Mouse (Mus musculus) heart, adult 11 months (tissue): Measurements from ENCODE around the gene Zdhhc22.

ENCODE experiments used
- DNase-seq: peaks from one replicate; pipeline ENCODE4 v3.0.0; 2022

The Zdhhc22 gene

DNA sequence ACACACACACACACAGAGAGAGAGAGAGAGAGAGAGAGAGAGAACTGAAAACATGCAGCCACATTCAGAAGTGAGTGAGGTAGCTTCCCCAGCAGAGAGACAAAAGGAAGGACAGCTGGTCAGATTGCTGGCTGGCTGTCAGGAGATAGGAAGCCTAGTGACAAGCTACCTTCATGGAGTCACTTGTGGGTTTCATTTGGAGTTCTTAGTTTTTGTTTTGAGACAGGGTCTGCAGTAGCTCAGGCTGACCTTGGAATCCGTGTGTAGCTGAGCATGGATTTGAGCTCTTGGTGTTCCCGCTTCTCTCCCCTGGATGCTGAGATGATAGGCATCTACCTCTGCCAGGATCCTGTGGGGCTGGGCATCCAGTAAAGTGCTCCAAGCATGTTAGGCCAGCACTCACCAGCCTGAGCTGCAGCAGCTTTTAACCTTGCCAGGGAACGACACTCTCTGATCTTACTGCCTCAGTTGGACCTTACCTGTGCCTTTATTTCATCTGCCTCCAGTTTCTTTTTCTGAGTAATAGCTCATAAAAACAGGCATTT is 29.4 kb downstream of the Zdhhc22 start:
- no peak for DNase-seq

GRCm38 (mm10) chr12:86960138-86960537 is 30.1 kb downstream of the Zdhhc22 start:
- DNase-seq = no peak

- no peak for DNase-seq
Observed at GRCm38 (mm10) chr12:86959661-86960060, 30.6 kb downstream of the Zdhhc22 start.

DNA sequence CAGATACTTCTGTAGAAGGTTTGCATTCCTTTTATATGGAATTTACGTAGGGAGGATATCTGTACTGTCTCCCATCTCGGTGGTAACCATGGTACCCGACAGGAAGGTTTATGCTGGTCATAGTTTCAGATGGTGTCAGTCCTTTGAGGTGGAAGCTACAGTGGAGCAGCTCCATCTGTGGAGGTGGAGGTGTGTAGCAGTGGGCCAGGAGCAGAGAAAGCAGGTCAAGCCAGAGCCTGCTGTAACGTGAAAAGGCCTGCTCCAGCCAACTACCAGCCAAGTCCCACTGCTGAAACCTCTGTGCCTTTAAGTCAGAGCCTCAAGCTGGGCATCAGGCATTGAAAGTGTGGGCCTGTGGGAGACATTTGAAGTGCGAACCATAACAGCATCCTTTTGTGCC is 31.7 kb downstream of the Zdhhc22 start:
- no peak for DNase-seq

- peak; percentile 93 for DNase-seq
Observed at GRCm38 (mm10) chr12:86955894-86956293, 34.3 kb downstream of the Zdhhc22 start.

- DNase-seq = peak; percentile 86
Observed at GRCm38 (mm10) chr12:86952331-86952850, 37.8 kb downstream of the Zdhhc22 start.

- DNase-seq = peak; percentile 92
Observed at GRCm38 (mm10) chr12:86950961-86951360, 39.3 kb downstream of the Zdhhc22 start.

- DNase-seq = peak; percentile 94
Observed at GRCm38 (mm10) chr12:86950161-86950960, 39.9 kb downstream of the Zdhhc22 start.

DNA sequence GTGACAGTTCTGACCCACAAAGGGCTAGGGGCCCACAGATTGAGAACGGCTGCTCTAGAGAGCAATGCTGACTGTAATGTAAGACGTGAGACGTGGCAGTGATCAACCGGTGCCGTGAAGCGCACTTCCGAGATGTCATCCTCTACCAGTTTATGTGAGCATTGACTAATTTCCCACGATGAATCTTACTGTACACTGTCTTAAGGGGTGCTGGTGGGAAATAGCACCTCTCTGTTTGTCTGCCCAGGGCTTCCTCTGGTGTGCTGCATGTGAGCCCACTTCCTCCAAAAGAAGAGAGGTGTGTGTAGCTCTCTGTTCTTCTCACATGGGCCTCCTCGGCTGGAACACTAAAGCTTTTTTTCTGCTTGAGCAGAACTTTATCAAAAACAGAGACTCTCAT is 40.7 kb downstream of the Zdhhc22 start:
- DNase-seq = peak; percentile 91

DNA sequence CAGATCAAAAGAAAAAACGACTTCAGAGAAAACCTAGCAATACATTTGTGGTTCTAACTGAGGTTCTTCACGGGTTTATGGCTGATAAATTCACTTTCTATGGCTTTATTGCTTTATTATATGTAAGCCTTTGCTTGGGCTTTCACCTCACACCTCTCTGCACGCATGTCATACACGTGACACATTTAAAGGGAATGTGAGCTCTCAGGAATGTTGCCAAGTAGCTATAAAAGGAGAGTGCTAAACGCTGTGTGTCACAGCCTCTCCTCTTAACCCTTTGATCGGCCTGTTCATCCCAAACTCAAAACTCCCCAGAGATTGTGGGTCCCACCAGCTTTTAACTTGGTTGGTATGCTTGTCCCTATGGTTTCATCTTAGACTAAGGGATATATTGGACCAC is 41.6 kb downstream of the Zdhhc22 start:
- peak; percentile 93 for DNase-seq

DNA sequence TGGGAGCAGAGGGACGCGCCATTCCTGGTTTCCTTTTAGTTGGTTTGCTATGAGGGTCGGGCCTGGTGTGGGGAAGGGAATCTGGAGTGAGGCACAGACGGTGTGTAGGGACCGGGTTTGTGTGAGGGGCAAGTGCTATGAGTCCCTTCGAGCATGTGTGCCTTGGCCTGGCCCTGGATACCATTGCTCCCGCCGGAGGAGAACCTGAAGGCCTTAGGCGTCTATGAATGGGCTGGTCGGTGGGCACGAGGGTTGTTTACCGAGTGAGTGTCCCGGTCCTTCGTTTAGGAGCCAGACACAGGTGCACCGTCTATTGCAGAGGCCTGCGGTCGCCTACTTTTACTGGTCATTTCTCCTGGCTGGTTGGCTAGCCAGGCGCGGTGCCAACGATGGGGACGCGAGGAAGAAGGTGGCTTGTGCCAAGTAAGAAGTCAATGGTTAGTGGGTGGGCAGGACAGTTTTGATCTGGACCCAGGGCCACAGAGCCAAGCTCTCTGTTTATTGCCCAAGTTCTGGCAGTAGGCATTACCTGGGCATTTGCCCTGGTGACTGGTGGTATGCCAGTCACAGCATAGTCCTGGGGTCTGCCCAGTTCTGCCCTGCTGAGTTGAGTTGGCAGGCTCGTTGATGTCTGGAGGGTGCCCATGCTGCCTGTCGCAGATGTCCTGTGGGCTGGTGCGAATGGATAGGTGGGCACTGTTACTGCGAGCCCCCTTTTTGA is 42.4 kb downstream of the Zdhhc22 start:
- DNase-seq = peak; percentile 98

GRCm38 (mm10) chr12:86946862-86947574 is 43.2 kb downstream of the Zdhhc22 start, which contains the start of gene Cipc:
TSS of gene Cipc (plus strand) at chr12:86947043.
- DNase-seq = peak; percentile 100

- DNase-seq = peak; percentile 94
Observed at GRCm38 (mm10) chr12:86946301-86946781, 43.9 kb downstream of the Zdhhc22 start.

- DNase-seq = peak; percentile 94
Observed at GRCm38 (mm10) chr12:86945126-86945525, 45.1 kb downstream of the Zdhhc22 start.

DNA sequence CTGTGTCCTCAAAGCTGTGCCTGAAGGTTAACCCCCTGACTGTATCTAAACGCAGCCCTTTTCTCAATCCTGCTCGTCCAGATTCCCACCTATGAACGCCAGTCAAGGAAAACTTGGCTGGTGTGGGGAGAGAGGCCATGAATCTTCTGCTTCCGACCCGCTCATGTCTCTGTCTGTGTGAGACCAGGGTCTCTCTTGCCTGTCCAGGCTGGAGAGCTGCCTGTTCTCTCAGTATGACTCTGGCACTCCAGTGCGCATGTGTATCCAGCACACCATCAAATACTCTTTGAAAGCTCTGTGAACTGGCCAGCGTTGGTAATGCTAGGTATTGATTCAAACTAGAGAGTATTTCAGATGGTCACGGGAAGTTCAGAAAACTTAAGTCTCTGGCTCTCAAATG is 46.8 kb downstream of the Zdhhc22 start:
- DNase-seq = no peak

DNA sequence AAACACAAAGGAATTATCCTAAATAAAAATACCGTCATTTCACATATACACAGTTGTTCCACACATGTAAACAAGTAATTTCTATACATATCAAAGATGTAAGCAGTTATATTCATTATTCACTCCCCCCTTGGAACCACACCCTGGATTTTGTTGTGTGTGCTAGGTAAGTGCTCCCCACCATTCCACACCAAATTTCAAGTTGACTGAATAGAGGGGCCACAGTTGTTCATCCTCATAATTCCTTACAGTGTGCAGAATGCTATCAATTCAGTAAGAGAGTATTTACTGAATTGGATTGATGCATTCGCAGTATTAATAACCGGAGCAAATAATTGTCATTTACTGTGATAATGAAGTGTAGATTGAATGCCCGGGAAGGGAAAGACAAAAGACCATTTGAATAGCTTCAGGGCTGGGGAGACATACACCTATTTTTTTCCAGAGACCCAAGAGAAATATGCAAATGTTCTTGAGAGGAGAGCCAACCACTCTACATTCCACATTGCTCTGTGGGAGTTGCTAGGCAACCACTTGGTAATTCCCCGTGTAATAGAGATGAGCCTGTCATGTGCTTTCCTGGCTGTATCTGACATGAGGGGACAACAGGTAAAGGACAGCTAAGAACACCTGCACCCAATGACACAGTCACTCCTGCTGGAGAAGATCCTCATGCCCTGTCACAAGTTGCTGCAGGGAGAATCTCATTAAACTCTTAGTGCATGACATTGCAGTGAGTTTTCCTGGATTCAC is 48.3 kb downstream of the Zdhhc22 start:
- peak; percentile 94 for DNase-seq

DNA sequence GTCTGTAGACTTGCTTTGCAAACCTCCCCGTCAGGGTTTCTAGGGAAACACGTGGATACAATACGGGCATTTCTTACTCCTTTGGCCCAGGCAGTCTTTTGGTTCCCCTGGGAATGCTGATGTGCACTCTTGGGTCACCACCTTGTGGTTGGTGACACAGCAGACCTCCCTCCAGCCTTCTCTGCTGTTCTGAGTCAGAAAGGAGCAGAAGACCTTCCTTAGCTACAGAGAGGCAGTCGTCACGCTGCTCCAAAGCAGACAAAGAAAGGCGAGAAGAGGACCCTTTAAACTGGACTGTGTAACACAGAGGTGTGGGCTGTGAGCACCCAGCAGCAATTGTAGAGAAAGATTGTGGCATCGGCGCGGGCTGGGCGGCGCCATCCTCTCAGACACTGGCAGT is 49.1 kb downstream of the Zdhhc22 start:
- DNase-seq = no peak

DNA sequence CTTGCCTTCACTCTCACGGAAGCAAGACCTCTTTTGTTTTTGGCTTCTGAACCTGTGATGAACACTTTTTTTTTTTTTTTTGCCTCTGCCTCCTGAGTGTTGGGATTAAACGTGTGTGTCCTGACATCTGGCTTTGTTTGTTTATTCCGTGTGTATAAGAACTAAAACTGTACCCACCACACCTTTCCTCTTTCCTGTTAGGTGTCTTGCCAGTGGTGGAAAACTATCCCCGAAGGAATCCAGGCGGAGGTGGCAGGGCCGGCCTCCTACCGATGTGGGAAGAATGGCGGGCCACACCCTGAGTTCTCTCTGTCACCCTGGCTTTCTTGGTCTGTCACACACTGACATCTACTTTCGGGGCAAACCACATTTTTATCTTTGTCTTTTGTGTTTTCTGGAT is 51.7 kb downstream of the Zdhhc22 start:
- DNase-seq = peak; percentile 99

GRCm38 (mm10) chr12:86936587-86937343 is 53.5 kb downstream of the Zdhhc22 start:
- peak; percentile 98 for DNase-seq

GRCm38 (mm10) chr12:86935692-86936282 is 54.4 kb downstream of the Zdhhc22 start:
- peak; percentile 96 for DNase-seq

DNA sequence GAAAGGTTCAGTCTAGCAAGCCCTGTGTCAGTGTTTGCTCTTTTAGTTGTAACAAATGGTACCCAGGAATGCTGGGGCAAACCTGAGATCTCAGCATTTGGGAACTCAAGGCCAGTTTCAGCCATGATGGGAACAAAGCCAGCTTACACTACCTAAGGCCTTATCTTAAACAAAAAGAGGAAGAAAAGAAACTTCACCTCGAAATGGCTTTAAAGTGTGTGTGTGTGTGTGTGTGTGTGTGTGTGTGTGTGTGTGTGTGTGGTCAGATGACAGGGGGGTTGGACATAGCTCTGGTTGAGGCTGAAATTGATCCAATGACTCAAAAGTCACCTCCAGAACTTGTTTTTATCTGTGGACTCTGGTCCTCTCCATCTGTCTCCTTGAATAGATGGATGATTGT is 55.5 kb downstream of the Zdhhc22 start:
- no peak for DNase-seq
